Mouse (Mus musculus) ES-Bruce4 (cell line): ENCODE measurements around the gene Nhsl1.

Experiments used
- CTCF ChIP-seq: IDR thresholded peaks from one replicate; pipeline ENCODE4 v1.8.1; 2011; ENCODE audit warnings: low read depth, low read length
- POLR2A ChIP-seq: IDR thresholded peaks from one replicate; pipeline ENCODE4 v1.8.1; 2011; ENCODE audit warnings: low read length; ENCODE audit not compliant: insufficient read depth

GRCm38 (mm10) chr10:18347231-18347630 lies 28.4 kb downstream of the Nhsl1 start:
- TF ChIP-seq POLR2A (no peak), CTCF (no peak)
